Mouse (Mus musculus) urinary bladder, postnatal 10 days (tissue): ENCODE measurements around the gene Tmem209.

Experiments used
- DNase-seq: peaks from one replicate; pipeline ENCODE4 v3.0.0; 2022; ENCODE audit warnings: low spot score

Gene Tmem209

GRCm38 (mm10) chr6:30509265-30510239, at the start of gene Tmem209, which contains the start of gene Ssmem1:
Gene Tmem209 (minus strand): TSS chr6:30509783.
Gene Ssmem1 (plus strand): TSS chr6:30509849.
- peak; percentile 99 for DNase-seq

GRCm38 (mm10) chr6:30556080-30556479, 46.5 kb upstream of the Tmem209 start:
- no peak for DNase-seq

GRCm38 (mm10) chr6:30554621-30555170, 45.1 kb upstream of the Tmem209 start:
- DNase-seq: no peak

- DNase-seq: no peak
Measured at GRCm38 (mm10) chr6:30554092-30554491, 44.5 kb upstream of the Tmem209 start.

- no peak for DNase-seq
Measured at GRCm38 (mm10) chr6:30553381-30554010, 43.9 kb upstream of the Tmem209 start.

GRCm38 (mm10) chr6:30552628-30553027, 43.0 kb upstream of the Tmem209 start:
- no peak for DNase-seq

GRCm38 (mm10) chr6:30551644-30552580, 42.3 kb upstream of the Tmem209 start:
- DNase-seq: no peak

- DNase-seq: no peak
Measured at GRCm38 (mm10) chr6:30551193-30551515, 41.6 kb upstream of the Tmem209 start.

GRCm38 (mm10) chr6:30550496-30551192, 41.1 kb upstream of the Tmem209 start:
- DNase-seq: no peak

GRCm38 (mm10) chr6:30549231-30549761, 39.7 kb upstream of the Tmem209 start:
- DNase-seq: no peak

GRCm38 (mm10) chr6:30547656-30548306, 38.2 kb upstream of the Tmem209 start:
- DNase-seq: no peak

- no peak for DNase-seq
Measured at GRCm38 (mm10) chr6:30547274-30547645, 37.7 kb upstream of the Tmem209 start.

- no peak for DNase-seq
Measured at GRCm38 (mm10) chr6:30546571-30547273, 37.1 kb upstream of the Tmem209 start.

- no peak for DNase-seq
Measured at GRCm38 (mm10) chr6:30545689-30546088, 36.1 kb upstream of the Tmem209 start.

GRCm38 (mm10) chr6:30543851-30544250, 34.3 kb upstream of the Tmem209 start:
- no peak for DNase-seq

- DNase-seq: no peak
Measured at GRCm38 (mm10) chr6:30543077-30543476, 33.5 kb upstream of the Tmem209 start.

GRCm38 (mm10) chr6:30542277-30542676, 32.7 kb upstream of the Tmem209 start:
- DNase-seq: no peak

- no peak for DNase-seq
Measured at GRCm38 (mm10) chr6:30541009-30541799, 31.6 kb upstream of the Tmem209 start, which contains the start of gene Cpa2. Gene Cpa2 (plus strand): TSS chr6:30541582.

GRCm38 (mm10) chr6:30538800-30539199, 29.2 kb upstream of the Tmem209 start:
- DNase-seq: no peak
